Mouse (Mus musculus) ovary, postnatal 36 days (tissue): ENCODE data around the gene Taar4.

Experiments
- DNase-seq: peaks from one replicate; pipeline ENCODE4 v3.0.0; 2022; ENCODE audit warnings: low spot score, mixed read lengths

Gene Taar4

DNA sequence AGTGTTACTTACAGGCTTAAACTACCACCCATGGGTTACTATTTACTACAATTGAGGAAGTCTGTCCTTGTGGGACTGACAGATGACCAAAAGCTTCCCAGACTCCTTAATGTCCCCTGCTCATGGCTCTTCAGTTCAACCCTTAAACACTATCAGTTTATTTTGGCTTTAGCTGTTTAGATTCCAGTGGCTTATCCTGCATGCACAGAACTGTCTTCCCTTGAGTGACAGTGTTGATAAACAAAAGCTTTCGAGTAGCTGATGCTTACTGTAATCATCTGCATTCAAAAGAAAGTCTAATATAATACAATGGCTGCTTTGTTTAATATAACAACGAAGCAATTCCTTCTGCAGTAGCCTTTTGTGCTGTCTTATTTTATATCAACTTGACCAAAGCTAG lies 46.7 kb downstream of the Taar4 start:
- no peak for DNase-seq

DNA sequence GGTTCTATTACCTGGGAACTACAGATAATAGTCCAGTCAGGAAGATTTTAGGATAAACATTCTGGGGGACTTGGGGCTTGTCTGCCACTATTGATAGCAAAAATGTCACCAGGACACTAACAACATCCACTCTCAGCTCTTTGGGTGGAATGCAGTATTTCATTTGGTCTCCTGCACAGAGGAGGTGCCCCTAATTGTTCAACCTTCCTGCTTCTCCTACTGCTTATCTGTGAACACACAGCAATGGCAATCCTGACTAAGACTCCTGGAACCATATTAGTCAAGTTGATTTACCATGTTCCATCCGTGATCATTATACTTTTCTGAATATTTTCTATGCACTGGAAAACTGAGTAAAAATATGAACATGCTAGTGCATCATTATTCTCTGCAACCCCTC lies 47.8 kb downstream of the Taar4 start:
- DNase-seq: no peak
